Mouse (Mus musculus): ENCODE measurements around the gene Lefty2. TPM values are rescaled to one million over a fixed set of nuclear protein-coding genes. Genes with fewer than 3 reads are reported as not detected.
"Not testable (repeated sequence)": the region's sequence is repeated elsewhere in the genome, so short reads cannot be mapped to it uniquely, and the experiment has no call there.

Gene Lefty2
- polyA plus RNA-seq, 1 experiment from 2014 or later, result not detected

- Histone ChIP-seq H3K4me1 (replicated peaks; ENCODE audit: control insufficient read depth, insufficient read depth, low read length) (0 out of 2 replicates have a peak, but pooled peaks cover 3% of the 10 kb centered on the region), H3K9ac (ENCODE audit: low read depth, low read length) (no peak within 1 kb of the TSS), H3K9me3 (ENCODE audit: control insufficient read depth) (no peaks in the 10 kb centered on the region), H3K4me3 (ENCODE audit: low read depth, low read length) (no peak within 1 kb of the TSS), H3K27me3 (replicated peaks; ENCODE audit: control insufficient read depth, insufficient read depth, low read length) (0 out of 2 replicates have a peak, but pooled peaks cover 9% of the 10 kb centered on the region), H3K4me2 (replicated peaks; ENCODE audit: low read depth) (no peak within 1 kb of the TSS), H3K36me3 (ENCODE audit: control insufficient read depth, insufficient read depth) (no peaks in the 10 kb centered on the region), H3K27ac (ENCODE audit: low read depth, low read length) (no peak within 1 kb of the TSS)
- 51% methylated on average over 21 of the region's 21 CpGs for WGBS
- TF ChIP-seq CTCF (IDR thresholded peaks at IDR 0.05; ENCODE audit: low read depth), result 0 out of 2 replicates have a peak, but pooled peaks have one; percentile 11
- ATAC-seq, result no peak
These were observed 41.8 kb downstream of the Lefty2 start, which contains the start of gene Lefty1 for GRCm38 (mm10) chr1:180934467-180935419. Gene Lefty1, plus strand, starts transcription at chr1:180935022.

- 6% methylated on average over 35 of the region's 41 CpGs for WGBS
- Histone ChIP-seq H3K9ac (ENCODE audit: low read depth, low read length) (peak overlapping the region; percentile 37; the same call in 1 of the 2 replicates), H3K4me3 (ENCODE audit: low read depth, low read length) (peak overlapping the region; percentile 26), H3K4me2 (replicated peaks; ENCODE audit: low read depth) (peak overlapping the region; percentile 62)
- not testable (repeated sequence) for H3K9me3 ChIP-seq (ENCODE audit: control insufficient read depth); H3K27ac ChIP-seq (ENCODE audit: low read depth, low read length); H3K27me3 ChIP-seq (replicated peaks; ENCODE audit: control insufficient read depth, insufficient read depth, low read length); H3K36me3 ChIP-seq (ENCODE audit: control insufficient read depth, insufficient read depth); H3K4me1 ChIP-seq (replicated peaks; ENCODE audit: control insufficient read depth, insufficient read depth, low read length)
- peak; percentile 87 for ATAC-seq
These were observed 43.9 kb downstream of the Lefty2 start for GRCm38 (mm10) chr1:180936610-180937398.

- not testable (repeated sequence) for H3K4me3 ChIP-seq (ENCODE audit: low read depth, low read length); H3K9ac ChIP-seq (ENCODE audit: low read depth, low read length); H3K4me1 ChIP-seq (replicated peaks; ENCODE audit: control insufficient read depth, insufficient read depth, low read length); H3K4me2 ChIP-seq (replicated peaks; ENCODE audit: low read depth); ATAC-seq; H3K9me3 ChIP-seq (ENCODE audit: control insufficient read depth); H3K27ac ChIP-seq (ENCODE audit: low read depth, low read length); H3K27me3 ChIP-seq (replicated peaks; ENCODE audit: control insufficient read depth, insufficient read depth, low read length); H3K36me3 ChIP-seq (ENCODE audit: control insufficient read depth, insufficient read depth)
- WGBS, result 87% methylated on average over 13 of the region's 13 CpGs
These were observed 44.7 kb downstream of the Lefty2 start for GRCm38 (mm10) chr1:180937631-180938030.

GRCm38 (mm10) chr1:180938781-180939180 is 45.9 kb downstream of the Lefty2 start:
- not testable (repeated sequence) for H3K27me3 ChIP-seq (replicated peaks; ENCODE audit: control insufficient read depth, insufficient read depth, low read length); H3K9me3 ChIP-seq (ENCODE audit: control insufficient read depth); H3K36me3 ChIP-seq (ENCODE audit: control insufficient read depth, insufficient read depth); H3K27ac ChIP-seq (ENCODE audit: low read depth, low read length); H3K9ac ChIP-seq (ENCODE audit: low read depth, low read length); H3K4me3 ChIP-seq (ENCODE audit: low read depth, low read length); H3K4me2 ChIP-seq (replicated peaks; ENCODE audit: low read depth); ATAC-seq; H3K4me1 ChIP-seq (replicated peaks; ENCODE audit: control insufficient read depth, insufficient read depth, low read length)
- TF ChIP-seq CTCF (IDR thresholded peaks at IDR 0.05; ENCODE audit: low read depth), result peak; percentile 33
- 85% methylated on average over 2 of the region's 2 CpGs for WGBS

GRCm38 (mm10) chr1:180940776-180941460 is 48.0 kb downstream of the Lefty2 start:
- Histone ChIP-seq H3K4me2 (replicated peaks; ENCODE audit: low read depth) (peak overlapping the region; percentile 78), H3K4me1 (replicated peaks; ENCODE audit: control insufficient read depth, insufficient read depth, low read length) (peaks cover 8% of the 10 kb centered on the region; the same call in 1 of the 2 replicates), H3K9me3 (ENCODE audit: control insufficient read depth) (no peaks in the 10 kb centered on the region), H3K27me3 (replicated peaks; ENCODE audit: control insufficient read depth, insufficient read depth, low read length) (no peaks in the 10 kb centered on the region), H3K27ac (ENCODE audit: low read depth, low read length) (no peak overlapping the region), H3K4me3 (ENCODE audit: low read depth, low read length) (no peak overlapping the region), H3K36me3 (ENCODE audit: control insufficient read depth, insufficient read depth) (no peaks in the 10 kb centered on the region), H3K9ac (ENCODE audit: low read depth, low read length) (no peak overlapping the region; the same call in none of the 2 replicates)
- WGBS, result 81% methylated on average over 7 of the region's 7 CpGs
- TF ChIP-seq CTCF (IDR thresholded peaks at IDR 0.05; ENCODE audit: low read depth), result no peak
- no peak for ATAC-seq

All from intestine, postnatal 0 days (tissue).